Mouse (Mus musculus): ENCODE measurements around the gene RPS10-NUDT3. TPM values are rescaled to one million over a fixed set of nuclear protein-coding genes. Genes with fewer than 3 reads are reported as not detected.

Gene RPS10-NUDT3
- polyA plus RNA-seq, 1 experiment from 2014 or later = not detected

DNA sequence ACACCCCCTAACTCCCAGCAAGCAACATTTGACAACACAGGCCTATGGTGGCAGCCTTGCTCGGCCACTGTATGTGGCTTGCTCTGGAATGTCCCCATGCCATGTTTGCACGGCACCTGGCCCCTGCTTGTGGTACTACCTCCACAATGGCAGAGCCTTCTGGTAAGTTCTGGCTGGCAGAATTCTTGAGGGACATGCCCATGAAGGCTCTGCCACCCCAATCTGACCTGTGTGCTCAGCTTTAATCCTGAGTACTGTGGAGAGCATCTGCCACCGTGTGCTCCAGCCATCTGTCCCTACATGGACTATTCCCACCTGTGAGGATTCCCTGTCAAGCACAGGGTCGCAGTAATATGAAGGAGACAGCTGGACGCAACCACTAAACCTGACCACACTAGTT, 34.2 kb downstream of the RPS10-NUDT3 start:
- H3K4me1 ChIP-seq (replicated peaks) = peaks cover 77% of the 10 kb centered on the region
- H3K27me3 ChIP-seq = no peaks in the 10 kb centered on the region
- H3K9ac ChIP-seq = no peak overlapping the region
- WGBS = 64% methylated on average over 5 of the region's 5 CpGs
- no peaks in the 10 kb centered on the region for H3K9me3 ChIP-seq
- no peak overlapping the region for H3K4me2 ChIP-seq
- peak overlapping the region; percentile 40; the same call in 1 of the 2 replicates for H3K27ac ChIP-seq
- no peak for ATAC-seq (ENCODE audit: low FRiP score)
- H3K36me3 ChIP-seq = peaks cover 12% of the 10 kb centered on the region
- H3K4me3 ChIP-seq = no peak overlapping the region

DNA sequence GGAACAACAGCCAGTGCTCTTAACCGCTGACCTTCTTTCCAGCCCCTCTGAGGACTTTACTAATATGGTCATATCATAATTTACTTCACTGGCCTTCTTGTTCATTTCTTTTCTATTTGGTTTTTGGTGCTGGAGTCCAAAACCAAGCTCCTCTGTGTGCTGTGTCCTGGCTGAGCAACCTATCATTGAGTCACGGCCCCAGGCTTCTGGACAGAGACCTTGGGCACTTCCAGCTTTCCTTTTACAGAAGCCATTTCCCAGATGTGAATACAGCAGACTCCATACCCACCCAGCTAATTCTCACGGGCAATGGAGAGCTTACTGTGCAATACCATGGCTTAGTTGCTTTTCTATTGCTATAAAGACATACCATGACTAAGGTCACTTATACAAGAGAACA, 34.7 kb downstream of the RPS10-NUDT3 start:
- Histone ChIP-seq H3K4me1 (replicated peaks) (peaks cover 73% of the 10 kb centered on the region), H3K9ac (no peak overlapping the region), H3K36me3 (peaks cover 17% of the 10 kb centered on the region), H3K27ac (no peak overlapping the region), H3K4me3 (no peak overlapping the region), H3K27me3 (no peaks in the 10 kb centered on the region), H3K9me3 (no peaks in the 10 kb centered on the region), H3K4me2 (no peak overlapping the region)
- ATAC-seq (ENCODE audit: low FRiP score) = no peak
- WGBS = 90% methylated on average over 3 of the region's 3 CpGs

DNA sequence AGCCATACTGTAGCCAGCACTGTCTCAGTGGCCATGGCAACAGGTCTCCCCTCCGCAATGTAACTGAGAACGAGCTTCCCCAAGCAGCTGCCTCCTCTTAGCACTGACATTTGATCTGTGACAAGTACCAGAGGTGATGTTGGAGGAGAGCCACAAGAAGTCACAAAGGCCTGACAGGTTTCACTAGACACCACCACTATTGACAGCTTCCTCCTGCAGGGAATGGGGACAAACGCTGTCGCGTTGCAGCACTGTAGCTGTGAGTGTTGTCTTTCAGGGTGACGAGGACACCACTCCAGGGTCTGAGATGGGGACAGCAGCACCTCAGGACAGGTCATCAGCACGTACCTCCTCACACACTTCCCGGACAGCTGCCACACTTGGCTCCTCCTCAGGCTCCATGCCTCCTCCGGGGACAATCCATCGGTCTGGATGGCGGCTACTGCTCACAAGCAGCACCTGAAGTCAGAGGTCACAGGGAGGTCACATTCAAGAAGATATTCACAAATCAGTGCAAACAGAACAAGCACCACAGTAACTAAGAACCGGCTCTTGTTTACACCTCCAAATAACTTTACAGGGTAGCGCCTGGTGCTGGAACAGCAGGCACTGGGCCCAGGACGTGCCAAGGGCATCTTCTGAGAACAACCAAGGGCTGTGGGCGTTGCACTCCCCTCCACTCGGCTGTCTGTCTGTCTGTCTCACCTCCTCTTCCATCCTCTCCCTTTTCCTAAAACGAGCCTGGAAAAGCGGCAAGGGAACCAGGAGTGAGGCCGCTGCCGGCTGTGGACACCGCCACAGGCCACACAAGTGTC, 38.4 kb downstream of the RPS10-NUDT3 start:
- no peaks in the 10 kb centered on the region for H3K9me3 ChIP-seq
- no peaks in the 10 kb centered on the region for H3K27me3 ChIP-seq
- H3K36me3 ChIP-seq = peaks cover 47% of the 10 kb centered on the region
- ATAC-seq (ENCODE audit: low FRiP score) = no peak
- WGBS = 87% methylated on average over 21 of the region's 21 CpGs
- no peak overlapping the region for H3K27ac ChIP-seq
- no peak overlapping the region; the same call in 1 of the 2 replicates for H3K9ac ChIP-seq
- H3K4me3 ChIP-seq = no peak overlapping the region
- H3K4me1 ChIP-seq (replicated peaks) = peaks cover 38% of the 10 kb centered on the region
- H3K4me2 ChIP-seq = no peak overlapping the region

DNA sequence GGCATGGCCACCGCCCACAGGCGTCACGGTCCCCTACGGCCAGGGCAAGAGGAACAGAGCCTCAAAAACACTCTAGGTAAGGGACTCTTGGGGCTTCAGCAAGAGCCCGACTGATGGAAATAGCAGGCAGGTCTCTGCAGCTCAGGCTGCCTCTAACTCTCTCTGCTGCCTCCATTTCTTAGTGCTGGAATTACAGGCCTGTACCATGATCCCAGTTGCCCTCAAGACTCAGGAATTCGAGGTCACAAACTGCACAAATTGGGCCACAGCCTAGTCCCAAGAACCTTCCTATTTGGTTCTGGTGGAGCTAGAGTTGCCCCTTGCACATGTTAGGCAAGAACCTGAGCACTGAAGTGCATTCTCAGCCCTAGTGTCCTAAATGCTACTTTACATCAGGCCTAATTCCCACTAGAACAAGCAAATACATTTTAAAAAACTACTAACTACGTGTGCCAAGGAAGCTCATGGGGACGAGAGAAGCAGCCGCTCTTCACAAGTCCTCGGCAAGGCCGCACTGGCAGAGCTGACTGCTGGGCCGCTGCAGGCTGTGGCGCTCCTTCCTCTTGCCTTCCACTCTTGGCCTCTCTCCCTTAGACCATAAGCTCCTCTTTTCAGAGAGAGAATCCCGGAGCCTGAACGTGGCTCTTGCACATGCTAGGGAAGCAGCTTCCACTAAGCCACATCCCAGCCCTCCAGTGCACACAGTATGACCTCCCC, 39.2 kb downstream of the RPS10-NUDT3 start:
- ATAC-seq (ENCODE audit: low FRiP score) = no peak
- WGBS = 91% methylated on average over 15 of the region's 15 CpGs

DNA sequence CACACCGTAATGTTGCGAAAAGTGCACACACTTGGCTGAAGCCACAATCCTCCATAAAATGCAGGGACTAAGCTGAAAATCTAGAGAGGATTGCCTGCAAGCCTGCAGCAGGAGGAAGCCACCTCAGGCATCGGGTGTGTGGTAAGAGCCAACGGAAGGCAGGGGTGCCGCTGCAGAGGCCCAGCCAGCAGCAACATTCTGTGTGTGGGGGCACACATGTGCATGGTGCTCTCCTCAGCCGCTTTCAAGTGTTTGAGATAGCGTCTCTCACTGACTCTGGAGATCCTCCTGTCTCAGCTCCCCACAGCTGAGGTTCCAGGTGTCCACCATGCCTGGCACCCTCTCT, 42.5 kb downstream of the RPS10-NUDT3 start:
- 97% methylated on average over 7 of the region's 7 CpGs for whole genome bisulfite sequencing
- Histone ChIP-seq H3K36me3 (peaks cover 72% of the 10 kb centered on the region), H3K27ac (no peak overlapping the region)

More for the DNA sequence above, 39.2 kb downstream of the RPS10-NUDT3 start:
- Histone ChIP-seq H3K27me3 (no peaks in the 10 kb centered on the region), H3K36me3 (peaks cover 51% of the 10 kb centered on the region), H3K27ac (0 out of 2 replicates have a peak overlapping the region, but pooled peaks have one; percentile 30), H3K9ac (no peak overlapping the region; the same call in 1 of the 2 replicates), H3K4me3 (no peak overlapping the region), H3K4me2 (no peak overlapping the region), H3K4me1 (replicated peaks) (peaks cover 30% of the 10 kb centered on the region), H3K9me3 (no peaks in the 10 kb centered on the region)

DNA sequence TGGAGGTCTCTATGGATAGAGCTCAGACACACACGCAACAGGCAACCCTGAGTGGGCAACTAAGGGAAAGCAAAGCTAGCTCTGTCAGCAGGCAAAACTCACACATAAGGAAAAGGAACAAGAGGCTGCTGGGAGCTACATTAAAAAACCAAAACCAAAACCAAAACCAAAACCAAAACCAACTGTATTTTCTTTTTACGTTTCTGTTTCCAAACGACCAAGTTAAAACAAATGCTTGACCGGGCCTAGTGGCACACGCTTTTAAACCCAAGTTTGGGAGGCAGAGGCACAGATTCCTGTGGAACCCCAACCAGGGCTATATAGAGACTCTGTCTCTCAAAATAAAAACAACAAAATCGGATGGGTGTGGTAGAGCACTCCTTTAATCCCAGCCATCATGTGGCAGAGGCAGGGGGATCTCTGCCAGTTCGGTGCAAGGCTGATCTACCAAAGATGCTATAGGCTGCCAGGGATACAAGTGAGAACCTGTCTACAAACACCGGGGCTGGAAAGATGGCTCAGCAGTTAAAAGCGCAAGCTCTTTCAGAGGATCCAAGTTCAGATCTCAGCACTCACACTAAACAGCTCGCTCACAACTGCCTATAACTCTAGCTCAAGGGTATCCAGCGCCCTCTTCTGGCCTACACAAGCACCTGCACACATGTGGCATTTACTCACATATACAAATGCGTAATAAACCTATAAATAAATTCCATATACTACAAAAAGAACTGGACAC, 43.0 kb downstream of the RPS10-NUDT3 start:
- 90% methylated on average over 12 of the region's 12 CpGs for WGBS
- H3K27me3 ChIP-seq = no peaks in the 10 kb centered on the region
- no peak for ATAC-seq (ENCODE audit: low FRiP score)
- H3K4me3 ChIP-seq = no peak overlapping the region
- H3K36me3 ChIP-seq = peaks cover 75% of the 10 kb centered on the region
- no peak overlapping the region for H3K4me2 ChIP-seq
- no peak overlapping the region for H3K9ac ChIP-seq
- peaks cover 18% of the 10 kb centered on the region; the same call in 1 of the 2 replicates for H3K4me1 ChIP-seq (replicated peaks)
- no peaks in the 10 kb centered on the region for H3K9me3 ChIP-seq
- H3K27ac ChIP-seq = no peak overlapping the region

More for the DNA sequence above, 42.5 kb downstream of the RPS10-NUDT3 start:
- no peak overlapping the region for H3K9ac ChIP-seq
- H3K4me3 ChIP-seq = no peak overlapping the region
- no peak for ATAC-seq (ENCODE audit: low FRiP score)
- H3K9me3 ChIP-seq = no peaks in the 10 kb centered on the region
- H3K4me2 ChIP-seq = no peak overlapping the region
- H3K27me3 ChIP-seq = no peaks in the 10 kb centered on the region
- peaks cover 17% of the 10 kb centered on the region; the same call in 1 of the 2 replicates for H3K4me1 ChIP-seq (replicated peaks)

DNA sequence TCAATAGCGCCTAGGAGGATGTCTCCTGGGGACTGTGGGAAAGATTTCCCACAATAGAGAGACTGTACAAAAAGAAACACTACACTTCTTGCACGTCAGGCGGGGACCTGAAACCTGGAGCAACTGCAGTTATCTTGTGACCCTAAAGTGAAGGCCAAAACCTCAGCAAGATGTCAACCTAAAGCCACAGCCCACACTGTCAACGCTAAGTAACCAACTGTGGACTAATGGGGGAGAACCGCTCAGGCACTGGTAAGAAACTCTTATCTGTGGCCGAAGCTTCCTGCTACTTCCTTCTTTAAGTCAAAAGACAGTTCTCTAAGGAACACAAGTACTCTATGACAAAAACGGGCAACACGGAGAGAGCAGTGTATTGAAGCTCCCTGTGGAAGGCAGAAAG, 46.8 kb downstream of the RPS10-NUDT3 start:
- Histone ChIP-seq H3K27me3 (no peaks in the 10 kb centered on the region), H3K4me1 (replicated peaks) (peaks cover 9% of the 10 kb centered on the region; the same call in 1 of the 2 replicates), H3K4me3 (no peak overlapping the region), H3K9ac (no peak overlapping the region), H3K27ac (no peak overlapping the region), H3K36me3 (peaks cover 71% of the 10 kb centered on the region), H3K9me3 (no peaks in the 10 kb centered on the region), H3K4me2 (no peak overlapping the region)
- WGBS = 79% methylated on average over 8 of the region's 8 CpGs
- ATAC-seq (ENCODE audit: low FRiP score) = no peak

DNA sequence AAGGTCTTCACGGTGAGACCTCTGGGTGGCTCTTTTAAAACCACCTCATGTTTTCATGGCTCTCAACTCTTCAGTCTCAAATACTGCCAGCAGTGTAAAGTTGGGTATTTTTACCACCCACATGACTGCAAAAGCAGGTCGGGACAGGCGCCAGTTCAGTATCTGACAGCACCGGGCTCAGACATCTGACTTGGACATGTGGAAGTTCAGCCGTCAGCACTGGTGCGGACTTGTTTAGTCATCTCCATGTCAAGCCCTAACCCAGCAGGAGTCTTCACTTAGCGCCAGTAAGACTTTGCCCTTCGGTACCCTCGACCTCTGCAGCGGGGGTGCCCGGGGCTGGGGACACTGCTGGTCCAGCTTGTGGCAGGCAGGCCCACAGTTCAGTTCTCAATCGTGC, 47.8 kb downstream of the RPS10-NUDT3 start:
- WGBS = 80% methylated on average over 12 of the region's 12 CpGs
- H3K4me3 ChIP-seq = no peak overlapping the region
- H3K4me1 ChIP-seq (replicated peaks) = peaks cover 9% of the 10 kb centered on the region; the same call in 1 of the 2 replicates
- H3K27ac ChIP-seq = 0 out of 2 replicates have a peak overlapping the region, but pooled peaks have one; percentile 8
- no peaks in the 10 kb centered on the region for H3K9me3 ChIP-seq
- H3K36me3 ChIP-seq = peaks cover 72% of the 10 kb centered on the region
- no peak overlapping the region for H3K4me2 ChIP-seq
- no peaks in the 10 kb centered on the region for H3K27me3 ChIP-seq
- ATAC-seq (ENCODE audit: low FRiP score) = no peak
- no peak overlapping the region for H3K9ac ChIP-seq

DNA sequence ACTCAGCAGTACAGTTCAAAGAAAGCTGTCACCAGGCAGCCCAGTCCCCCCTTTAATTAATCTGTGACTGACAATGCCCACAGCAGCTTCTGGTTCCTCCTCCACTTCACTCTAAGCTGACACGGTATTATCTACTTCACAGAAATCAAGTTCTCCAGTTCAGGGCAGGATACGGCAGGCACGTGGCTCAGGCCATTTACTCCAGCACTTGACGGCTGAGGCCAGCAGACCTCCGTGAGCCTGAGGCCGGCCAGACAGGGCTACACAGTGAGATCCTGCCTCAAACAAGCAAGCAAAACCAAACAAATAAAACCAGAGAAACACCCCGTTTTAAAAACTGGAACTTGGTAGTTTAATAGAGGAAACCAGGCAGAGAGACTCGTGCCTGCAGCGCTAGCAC, 48.4 kb downstream of the RPS10-NUDT3 start:
- no peak overlapping the region for H3K4me3 ChIP-seq
- H3K9ac ChIP-seq = no peak overlapping the region
- H3K36me3 ChIP-seq = peaks cover 75% of the 10 kb centered on the region
- H3K27ac ChIP-seq = 0 out of 2 replicates have a peak overlapping the region, but pooled peaks have one; percentile 8
- ATAC-seq (ENCODE audit: low FRiP score) = no peak
- H3K4me1 ChIP-seq (replicated peaks) = peaks cover 9% of the 10 kb centered on the region; the same call in 1 of the 2 replicates
- WGBS = 70% methylated on average over 9 of the region's 9 CpGs
- H3K4me2 ChIP-seq = no peak overlapping the region
- no peaks in the 10 kb centered on the region for H3K27me3 ChIP-seq
- H3K9me3 ChIP-seq = no peaks in the 10 kb centered on the region

DNA sequence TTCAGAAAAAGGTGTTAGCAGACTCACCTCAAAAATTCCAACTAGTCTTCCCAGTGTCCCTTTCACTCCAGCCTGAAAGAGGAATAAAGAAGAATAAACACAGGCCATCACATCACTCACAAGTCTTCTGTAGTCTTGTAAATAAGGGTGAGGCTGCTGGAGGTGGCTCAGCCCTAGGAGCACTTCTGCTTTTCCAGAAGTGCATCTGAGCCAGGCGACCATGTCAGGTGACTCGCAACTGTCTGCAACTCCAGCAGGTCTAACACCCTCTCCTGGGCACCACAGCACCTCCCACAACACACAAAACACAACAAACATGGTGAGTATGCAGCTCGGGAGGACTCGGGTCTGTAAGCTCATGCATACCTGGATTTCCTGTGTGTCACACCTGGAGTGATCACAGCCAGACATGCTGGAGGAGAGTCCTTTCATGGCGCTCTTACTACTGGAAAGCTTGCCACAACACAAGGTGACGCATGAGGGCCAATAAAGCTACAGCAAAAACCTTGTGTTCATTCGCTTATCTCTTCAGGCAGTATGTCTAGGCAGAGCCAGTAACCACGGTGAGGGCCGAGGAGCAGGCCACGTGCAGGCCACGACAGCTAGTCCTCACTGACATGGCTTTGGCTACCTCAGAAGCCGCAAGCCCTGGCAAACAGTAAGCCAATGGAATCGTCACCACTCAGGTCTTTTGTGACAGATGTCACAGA, 51.7 kb downstream of the RPS10-NUDT3 start:
- no peaks in the 10 kb centered on the region for H3K27me3 ChIP-seq

DNA sequence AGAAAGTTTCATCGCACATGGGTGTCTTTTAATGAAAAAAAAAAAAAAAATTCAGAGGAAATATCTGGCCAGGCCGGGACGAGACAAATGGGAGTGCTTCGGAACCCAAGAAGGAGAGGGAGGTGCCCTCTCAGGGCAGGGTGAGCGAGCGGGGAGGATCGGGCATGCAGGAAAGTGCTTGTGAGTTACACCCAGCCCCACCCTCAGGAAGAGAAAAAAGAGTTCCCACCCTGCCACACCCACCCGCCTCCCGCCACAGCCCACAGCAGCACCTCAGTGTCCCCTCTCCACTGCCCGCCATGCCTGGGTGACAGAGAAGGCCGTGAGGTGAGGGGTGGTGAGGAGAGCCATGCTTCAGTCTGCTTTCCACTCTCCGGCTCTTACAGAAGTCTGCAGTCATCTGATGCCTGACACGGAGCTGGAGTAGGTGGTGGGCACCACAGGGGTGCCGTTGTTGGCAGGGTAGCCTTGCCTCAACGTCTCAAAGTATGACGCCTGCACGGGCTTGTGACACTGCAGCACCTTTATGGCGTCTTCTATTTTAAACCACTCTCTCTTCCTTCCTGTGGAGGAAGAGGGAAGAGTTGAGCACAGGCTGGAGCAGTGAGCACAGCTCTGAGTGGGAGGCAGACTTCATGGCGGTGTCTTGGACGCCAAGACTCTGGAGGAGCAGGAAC, 54.5 kb downstream of the RPS10-NUDT3 start:
- no peaks in the 10 kb centered on the region for H3K27me3 ChIP-seq
- 92% methylated on average over 20 of the region's 20 CpGs for WGBS
- no peak overlapping the region for H3K27ac ChIP-seq
- H3K36me3 ChIP-seq = peaks cover 90% of the 10 kb centered on the region
- H3K4me1 ChIP-seq (replicated peaks) = no peaks in the 10 kb centered on the region
- H3K4me2 ChIP-seq = no peak overlapping the region
- no peak overlapping the region for H3K4me3 ChIP-seq
- ATAC-seq (ENCODE audit: low FRiP score) = no peak
- no peaks in the 10 kb centered on the region for H3K9me3 ChIP-seq
- H3K9ac ChIP-seq = no peak overlapping the region

More for the DNA sequence above, 51.7 kb downstream of the RPS10-NUDT3 start:
- Histone ChIP-seq H3K4me1 (replicated peaks) (peaks cover 9% of the 10 kb centered on the region; the same call in 1 of the 2 replicates), H3K36me3 (peaks cover 89% of the 10 kb centered on the region), H3K4me2 (no peak overlapping the region), H3K9ac (0 out of 2 replicates have a peak overlapping the region, but pooled peaks have one; percentile 19), H3K27ac (no peak overlapping the region), H3K9me3 (no peaks in the 10 kb centered on the region), H3K4me3 (no peak overlapping the region)
- WGBS = 91% methylated on average over 13 of the region's 13 CpGs
- no peak for ATAC-seq (ENCODE audit: low FRiP score)
